Mouse (Mus musculus): ENCODE data around the gene Gps1.
"Not testable (repeated sequence)": the region's sequence is repeated elsewhere in the genome, so short reads cannot be mapped to it uniquely, and the experiment has no call there.

Gene Gps1

DNA sequence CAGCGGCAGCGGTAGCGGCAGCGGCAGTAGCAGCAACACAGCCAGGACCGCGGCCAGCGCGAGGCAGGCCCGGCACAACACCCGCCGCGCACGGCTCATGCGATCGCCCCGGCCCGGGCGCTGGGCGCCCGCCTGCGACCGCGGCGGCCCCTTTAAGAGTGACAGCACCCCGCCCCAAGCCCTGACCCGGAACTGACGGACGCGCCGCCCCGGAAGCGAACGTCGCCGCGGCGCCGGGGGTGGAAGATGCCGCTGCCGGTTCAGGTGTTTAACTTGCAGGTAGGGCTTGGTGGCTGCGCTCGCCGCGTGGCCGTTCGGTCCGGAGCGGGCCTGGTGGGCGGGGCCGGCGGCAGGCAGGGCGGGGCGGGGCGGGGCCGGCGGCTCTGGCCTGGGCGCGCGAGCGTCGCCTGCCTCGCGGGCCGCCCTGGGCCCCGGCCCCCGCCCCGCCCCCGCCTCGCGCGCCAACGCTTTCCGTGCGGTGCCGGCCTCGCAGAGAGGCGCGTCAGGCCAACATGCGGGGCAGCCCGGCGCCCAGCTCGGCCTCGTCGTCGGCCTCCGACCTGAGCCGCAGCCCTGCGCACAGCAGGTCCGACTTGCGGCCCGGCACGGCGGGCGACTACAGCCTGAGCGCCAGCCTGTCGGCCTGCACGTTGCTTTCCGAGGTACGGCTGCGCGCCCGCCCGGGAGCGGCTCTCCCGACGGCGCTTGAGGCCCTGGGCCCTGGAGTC, at the start of gene Gps1, which contains the start of gene Rfng:
Gps1 (plus strand) TSS at position 209 of the 728 bp plus-strand sequence.
Rfng (minus strand) TSS at position 144 of the 728 bp plus-strand sequence.
- DNase-seq = peak; percentile 83

DNA sequence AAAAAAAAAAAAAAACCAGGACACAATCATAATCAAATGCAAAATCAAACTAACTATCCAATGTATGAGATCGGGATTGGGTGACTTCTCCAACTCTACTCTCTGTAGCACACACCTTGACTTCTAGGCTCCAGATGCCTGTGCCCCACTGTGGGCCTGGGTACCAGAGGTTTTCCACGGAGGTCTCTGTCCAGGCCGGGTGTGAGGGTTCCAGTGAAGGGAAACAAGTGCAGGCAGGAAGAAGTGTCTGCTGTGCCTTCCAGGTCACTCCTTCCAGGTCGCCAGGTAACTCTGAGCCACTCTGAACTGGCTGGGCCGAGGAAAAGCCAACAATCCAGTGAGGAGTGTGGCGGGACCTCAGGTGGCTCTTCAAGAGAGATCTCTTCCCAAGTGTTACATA, 47.6 kb upstream of the Gps1 start:
- no peak for DNase-seq

DNA sequence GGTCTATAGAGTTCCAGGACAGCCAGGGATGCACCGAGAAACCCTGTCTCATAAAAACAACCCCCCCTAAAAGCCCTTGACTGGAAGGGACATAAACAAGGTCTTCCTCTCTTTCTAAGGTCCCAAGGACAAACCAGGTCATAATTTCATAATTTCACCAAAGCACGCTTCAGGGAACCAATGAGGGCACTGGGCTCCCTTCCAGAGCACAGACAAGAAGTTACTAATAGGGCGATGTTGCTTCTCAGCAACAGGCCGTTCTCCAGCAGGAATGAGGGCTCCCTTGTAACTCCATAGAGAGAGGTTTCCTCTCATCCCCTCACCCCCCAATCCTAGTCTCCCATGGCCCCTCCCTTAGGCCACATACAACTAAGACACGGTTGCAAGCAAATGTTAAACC, 43.1 kb upstream of the Gps1 start:
- DNase-seq = no peak

DNA sequence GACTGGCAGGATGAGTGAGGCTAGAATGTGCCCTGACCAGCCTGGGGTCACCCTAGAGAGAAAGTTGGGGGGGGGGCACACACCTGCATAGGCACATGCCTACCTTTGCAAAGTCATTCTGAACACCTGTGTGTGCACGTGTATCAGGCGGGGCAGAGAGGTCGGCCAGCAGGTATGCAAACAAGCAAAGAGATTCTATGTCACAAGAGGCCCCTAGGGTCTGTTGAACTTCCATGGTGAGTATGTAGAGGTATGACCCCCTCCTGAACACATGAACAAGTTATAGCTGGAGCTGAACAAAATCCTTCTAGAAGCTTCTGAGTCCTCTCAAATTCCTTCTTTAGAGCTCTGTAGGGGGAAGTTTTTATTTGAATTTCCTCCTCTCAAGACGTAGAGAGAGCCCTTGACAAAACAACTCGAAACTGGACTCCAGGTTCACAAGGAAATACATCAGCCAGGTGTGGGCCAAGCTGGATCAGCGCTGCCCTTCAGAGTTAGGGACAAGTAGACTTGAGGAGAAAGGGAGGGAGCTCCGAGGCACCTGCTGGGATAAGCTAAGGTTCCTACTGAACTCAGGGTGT, 39.9 kb upstream of the Gps1 start:
- no peak for DNase-seq

DNA sequence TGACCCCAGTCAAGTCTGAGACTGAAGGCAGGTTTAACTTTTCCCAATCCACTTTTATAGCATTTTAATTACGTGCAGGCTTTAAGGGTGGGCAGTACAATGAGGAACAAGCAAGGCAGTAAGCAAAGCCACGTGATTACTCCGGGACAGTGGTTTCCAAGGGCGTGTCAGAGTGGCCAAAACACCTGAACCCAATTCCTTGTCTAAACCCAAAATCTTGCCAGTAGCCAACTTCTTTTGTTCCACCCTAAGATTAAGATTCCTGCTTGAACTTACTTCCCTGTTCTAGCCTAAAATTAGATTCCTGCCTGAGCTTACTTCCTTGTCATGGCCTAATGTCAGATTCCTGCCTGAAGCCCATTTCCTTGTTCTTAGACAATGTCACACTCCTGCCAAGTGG, 36.1 kb upstream of the Gps1 start:
- DNase-seq = no peak

DNA sequence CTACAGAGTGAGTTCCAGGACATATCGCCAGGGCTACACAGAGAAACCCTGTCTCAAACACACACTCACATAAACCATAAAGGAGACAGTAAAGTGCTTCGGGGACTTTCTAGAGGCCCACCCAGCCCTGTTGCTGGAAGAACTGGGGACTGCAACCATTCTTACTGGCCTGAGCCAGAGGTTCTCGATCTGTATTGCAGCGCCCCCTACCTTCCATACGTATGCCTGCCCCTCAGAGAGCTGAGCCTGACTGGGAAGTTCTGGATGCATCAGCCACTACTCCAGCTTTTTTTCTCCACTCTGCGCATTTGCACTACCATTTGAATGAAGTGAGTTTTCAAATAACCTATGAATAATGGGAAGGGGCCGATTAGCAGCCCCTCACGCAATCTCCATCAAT, 34.6 kb upstream of the Gps1 start:
- no peak for DNase-seq

DNA sequence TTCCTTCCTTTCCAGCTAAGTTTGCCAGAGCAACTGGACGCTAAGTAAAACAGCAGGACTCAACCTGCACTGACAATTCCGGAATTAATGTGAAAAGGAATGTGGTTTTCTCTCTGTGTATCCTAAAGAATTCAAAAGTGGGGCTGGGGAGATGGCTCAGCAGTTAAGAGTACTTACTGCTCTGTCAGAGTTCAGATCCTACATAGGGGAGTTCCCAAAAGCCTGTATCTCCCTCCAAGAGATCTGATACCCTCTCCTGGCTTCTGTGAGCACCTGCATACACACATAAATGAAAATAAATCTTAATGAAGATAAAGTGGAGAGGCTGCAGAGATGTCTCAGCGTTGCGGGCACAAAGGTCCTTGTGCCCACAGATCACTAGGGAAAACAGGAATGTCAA, 32.5 kb upstream of the Gps1 start:
- no peak for DNase-seq

DNA sequence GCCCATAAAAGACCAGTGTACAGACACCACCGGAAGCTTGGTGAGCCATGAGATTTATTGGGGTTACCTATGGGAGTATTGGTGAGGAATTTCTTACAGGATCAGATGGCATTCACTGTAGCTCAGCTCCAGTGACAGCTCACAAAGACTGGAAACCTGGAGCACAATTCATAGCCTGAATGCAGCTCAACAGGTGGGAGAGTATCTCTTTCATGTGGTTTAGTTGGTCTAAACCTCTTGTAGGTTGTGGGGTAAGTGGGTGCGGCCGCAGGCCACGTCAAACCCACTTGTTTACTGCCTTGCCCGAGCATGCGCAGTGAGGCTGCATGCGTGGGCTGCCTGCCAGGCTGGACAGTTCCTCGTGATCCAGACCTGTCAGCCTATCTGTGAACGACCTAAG, 23.8 kb upstream of the Gps1 start:
- DNase-seq = no peak

DNA sequence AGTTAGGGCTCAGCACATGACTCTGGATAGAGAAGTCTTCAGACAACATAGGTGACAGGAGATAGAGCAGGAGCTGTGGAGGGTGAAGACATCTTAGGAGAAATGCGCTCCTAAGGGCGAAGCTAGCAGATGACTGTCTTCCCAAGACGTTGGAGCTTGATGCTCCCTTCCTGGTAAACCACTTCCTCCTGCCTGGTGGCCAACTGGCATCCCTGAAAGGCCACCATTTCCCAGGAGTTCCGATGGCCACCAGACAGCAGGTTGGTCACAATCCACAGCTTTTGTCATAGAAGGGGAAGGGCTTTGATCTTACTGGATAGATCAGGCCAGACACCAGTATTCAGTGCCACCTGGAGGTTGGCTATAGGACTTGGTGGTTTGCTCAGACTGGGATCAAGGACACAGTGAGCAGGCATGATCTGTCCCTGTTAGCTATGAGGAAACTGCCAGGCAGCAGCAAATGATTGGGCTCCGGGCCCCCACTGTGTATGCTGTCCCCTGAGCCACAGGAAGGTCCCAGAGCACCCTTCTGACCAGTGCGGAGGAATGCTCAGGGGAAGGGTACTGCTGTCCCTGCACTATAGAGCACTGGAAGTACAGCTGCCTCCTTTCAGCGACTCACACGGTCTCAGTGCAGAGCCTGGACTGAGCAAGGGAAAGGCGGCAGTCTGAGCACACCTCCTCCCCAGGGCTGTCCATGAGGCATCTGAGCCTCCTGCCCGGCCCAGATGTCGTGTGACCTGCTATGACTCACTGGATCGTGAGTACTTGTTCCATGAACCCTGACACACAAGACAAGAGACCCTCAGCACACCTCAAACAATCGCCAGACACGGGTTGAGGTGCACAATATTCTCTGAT, 22.0 kb upstream of the Gps1 start:
- DNase-seq = no peak

DNA sequence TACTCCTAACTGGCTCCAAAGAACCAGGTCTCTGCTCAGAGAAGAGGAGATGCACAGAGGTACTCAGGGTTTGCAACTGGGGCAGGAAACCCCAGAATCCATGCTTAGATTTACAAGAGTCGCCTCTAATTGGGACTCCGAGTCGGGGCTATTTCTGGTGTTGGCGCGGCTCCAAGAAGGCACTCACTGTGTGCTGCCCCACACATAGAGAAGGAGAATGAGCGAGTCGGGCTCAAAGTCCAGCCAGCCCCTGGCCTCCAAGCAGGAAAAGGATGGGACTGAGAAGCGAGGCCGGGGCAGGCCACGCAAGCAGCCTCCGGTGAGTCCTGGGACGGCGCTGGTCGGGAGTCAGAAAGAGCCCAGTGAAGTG, 21.4 kb upstream of the Gps1 start, which contains the start of gene Hmga1b:
Hmga1b (plus strand) TSS at position 123 of the 370 bp plus-strand sequence.
- DNase-seq = not testable (repeated sequence)

DNA sequence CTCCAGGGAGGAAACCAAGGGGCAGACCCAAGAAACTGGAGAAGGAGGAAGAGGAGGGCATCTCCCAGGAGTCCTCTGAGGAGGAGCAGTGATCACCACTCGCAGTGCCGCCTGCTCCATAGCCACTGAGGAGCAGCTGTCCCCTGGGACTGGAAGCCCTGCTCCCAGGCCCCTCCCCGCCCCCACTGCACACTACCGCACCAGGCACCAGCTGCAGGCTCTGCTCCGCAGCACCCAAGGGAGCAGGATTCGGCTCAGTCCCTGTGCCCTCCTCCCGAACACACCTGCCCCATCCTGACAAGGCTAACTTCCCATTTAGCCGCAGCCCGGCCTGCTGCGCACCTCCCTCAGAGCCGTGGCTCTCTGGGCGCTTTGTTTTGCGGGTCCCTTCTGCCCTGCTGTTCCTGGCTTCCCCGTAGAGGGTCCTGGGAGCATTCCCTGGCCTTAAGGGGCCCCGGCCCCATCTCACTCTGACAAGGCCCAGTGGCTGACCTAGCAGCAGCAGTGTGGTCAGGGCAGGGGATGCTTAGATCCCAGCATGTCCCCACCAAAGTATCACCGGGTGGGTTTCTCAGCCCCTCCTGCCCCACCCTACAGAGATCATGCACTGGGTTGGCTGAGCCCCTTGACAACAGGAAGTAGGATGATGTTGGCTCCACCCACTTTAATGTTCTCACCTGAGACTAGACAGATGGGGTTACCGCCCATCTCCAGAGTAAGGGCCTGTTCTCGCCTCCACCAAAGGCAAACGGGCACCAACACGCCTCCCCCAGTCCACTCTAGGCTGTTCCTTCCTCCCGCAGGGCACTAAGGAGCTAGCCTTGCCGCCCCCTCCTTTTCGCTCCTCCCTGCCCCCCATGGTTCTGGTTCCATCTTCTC, 20.7 kb upstream of the Gps1 start:
- DNase-seq = not testable (repeated sequence)

DNA sequence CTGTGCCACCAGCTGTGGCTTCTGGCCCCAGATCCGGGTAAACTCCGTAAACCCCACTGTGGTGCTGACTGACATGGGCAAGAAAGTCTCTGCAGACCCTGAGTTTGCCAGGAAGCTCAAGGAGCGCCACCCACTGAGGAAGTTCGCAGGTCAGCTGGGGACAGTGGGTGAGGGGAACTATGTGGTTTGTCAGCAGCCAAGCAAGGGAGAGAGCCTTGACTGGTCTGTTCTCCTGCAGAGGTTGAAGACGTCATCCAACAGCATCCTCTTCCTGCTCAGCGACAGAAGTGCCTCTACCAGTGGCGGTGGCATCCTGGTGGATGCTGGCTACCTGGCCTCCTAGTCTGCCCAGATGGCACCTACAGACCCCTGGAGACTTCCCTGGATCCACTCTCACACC, 17.0 kb upstream of the Gps1 start:
- DNase-seq = not testable (repeated sequence)

DNA sequence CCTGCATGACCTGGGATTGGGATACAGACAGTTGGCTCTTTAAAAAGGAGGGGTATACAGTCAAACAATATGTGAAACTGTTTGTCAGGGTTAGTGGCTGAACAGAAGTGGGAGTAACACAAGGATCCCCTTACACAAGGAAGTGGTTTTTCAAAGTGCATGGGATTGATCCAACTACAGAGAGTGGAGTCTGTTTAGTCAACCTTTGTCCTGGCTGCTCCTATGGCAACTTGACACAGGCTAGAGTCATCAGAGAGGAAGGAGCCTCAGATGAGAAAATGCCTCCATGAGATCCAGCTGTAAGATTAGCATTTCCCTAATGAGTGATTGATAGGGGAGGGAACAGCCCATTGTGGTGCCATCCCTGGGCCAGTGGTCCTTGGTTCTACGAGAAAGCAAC, 15.9 kb upstream of the Gps1 start:
- DNase-seq = no peak

DNA sequence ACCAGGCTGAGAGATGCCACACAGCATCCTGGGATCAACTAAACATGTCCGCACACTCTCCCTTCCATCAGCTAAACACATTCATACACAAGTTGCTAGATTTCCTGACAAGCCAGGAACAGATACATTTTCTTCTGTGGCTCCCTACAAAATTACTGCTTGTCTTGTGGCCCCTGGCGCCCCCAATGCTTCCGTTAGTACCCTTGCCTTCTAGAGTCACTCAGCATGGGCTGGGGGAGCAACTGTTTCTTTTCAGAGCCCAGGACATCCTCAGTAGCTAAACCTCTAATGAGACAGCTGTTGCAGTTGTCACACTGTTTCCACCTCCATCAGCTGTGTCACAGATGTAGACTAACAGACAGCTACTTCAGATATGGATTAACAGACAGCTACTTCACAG, 11.3 kb upstream of the Gps1 start:
- no peak for DNase-seq

DNA sequence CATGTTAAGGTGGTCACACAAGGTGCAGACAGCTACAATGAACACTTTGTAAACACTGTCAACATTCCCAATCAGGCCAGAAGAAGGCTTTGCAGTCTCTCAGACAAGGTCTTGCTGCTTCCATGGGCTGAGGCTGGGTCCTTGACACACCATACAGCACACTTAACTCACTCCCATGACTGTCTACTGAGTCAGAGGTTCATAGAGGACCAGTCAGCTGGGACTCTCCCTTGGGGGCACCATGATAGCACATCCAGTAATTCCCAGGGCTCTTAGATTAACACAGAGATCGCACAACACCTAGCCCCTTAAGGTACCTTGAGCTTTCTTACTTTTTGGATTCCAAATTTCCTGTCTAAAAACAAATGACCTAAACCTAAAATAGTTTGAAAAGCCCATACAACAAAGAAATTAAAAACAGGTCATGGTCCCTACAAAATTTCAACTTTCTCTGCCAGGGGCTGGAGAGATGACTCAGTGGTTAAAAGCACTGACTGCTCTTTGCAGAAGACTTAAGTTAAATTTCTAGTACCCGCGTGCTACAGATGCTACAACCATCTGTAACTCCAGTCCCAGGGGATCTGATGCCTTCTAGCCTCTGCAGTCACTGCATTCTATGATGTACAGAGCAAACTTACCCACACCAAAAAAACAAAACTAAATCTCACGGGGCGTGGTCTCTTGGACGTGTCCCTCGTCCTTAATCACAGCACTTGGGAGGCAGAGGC, 10.4 kb upstream of the Gps1 start:
- no peak for DNase-seq

DNA sequence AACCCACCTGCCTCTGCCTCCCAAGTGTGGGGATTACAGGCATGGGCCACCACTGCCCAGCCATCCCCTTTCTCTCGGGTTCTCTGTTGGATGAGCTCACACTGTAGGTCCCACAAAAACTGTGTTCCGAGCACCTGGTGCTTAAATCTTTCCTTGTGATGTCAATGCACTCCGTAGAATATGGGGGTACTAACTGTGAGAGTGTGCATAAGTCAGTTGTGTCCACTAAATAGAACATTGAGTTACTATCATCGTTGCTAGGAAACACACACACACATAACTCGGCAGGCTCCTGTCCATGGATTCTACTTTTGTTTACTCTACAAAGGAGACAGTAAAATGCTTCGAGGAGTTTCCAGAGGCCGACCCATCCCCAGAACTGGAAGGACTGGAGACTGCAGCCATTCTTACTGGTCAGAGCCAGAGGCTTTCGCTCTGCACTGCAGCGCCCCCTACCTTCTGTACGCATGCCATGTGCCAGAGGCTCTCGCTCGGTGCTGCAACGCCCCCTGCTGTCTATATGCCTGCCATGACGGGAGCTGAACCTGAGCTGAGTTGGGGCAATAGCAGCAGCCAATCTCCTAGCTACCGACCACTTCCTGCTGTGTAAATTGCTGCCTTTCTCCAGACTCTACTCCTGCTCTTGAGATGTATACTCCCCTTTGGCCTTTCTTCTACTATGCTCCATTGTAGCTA, 8.2 kb upstream of the Gps1 start:
- peak; percentile 99 for DNase-seq

DNA sequence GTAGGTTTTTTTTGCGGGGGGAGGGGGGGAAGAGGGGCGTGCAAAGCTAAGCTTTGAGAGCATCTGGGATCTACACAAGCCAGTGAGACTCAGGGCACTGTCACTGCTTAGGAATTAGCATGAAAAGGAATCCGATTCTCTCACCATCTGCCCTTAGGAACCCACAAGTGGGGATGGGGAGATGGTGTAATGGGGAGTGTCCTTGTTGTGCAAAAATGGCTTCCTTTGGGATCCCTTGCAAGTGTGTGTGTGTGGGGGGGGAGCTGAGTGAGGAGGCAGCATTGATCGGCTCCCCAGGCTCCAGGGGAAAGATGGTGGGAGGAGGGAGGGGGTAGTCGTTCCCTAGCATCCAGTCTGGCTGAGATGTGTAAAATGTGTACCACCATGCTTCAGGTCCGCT, 6.9 kb upstream of the Gps1 start:
- DNase-seq = no peak

DNA sequence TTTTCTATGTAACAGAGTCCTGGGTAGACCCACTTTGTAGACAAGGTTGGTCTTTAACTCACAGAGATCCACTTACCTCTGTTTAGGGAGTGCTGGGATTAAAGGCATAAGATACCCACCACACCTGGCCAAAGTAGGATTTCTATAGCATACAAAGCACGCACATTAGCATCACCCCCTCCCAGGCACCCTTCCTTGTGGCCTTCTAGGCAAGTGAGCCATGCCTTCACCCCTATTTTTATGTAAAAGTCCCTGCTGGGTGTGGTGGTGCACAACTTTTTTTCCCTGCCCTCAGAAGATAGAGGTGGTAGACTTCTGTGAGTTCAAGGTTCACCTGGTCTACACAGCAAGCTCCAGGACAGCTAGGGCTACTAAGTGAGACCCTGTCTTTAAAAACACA, 4.2 kb upstream of the Gps1 start:
- no peak for DNase-seq

DNA sequence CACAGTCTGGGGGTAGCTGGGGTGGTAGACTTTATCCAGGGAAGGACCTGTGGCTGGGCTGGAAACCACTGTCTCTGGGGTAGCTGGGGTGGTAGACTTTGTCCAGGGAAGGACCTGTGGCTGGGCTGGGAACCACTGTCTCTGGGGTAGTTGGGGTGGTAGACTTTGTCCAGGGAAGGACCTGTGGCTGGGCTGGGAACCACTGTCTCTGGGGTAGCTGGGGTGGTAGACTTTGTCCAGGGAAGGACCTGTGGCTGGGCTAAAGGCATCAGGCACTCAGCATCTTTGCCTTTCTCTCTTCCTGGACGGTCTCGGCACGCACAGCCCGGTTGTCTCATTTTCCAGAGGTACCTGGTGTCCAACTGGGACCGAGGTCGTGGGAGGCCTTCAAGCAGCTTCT, 2.7 kb upstream of the Gps1 start:
- not testable (repeated sequence) for DNase-seq

DNA sequence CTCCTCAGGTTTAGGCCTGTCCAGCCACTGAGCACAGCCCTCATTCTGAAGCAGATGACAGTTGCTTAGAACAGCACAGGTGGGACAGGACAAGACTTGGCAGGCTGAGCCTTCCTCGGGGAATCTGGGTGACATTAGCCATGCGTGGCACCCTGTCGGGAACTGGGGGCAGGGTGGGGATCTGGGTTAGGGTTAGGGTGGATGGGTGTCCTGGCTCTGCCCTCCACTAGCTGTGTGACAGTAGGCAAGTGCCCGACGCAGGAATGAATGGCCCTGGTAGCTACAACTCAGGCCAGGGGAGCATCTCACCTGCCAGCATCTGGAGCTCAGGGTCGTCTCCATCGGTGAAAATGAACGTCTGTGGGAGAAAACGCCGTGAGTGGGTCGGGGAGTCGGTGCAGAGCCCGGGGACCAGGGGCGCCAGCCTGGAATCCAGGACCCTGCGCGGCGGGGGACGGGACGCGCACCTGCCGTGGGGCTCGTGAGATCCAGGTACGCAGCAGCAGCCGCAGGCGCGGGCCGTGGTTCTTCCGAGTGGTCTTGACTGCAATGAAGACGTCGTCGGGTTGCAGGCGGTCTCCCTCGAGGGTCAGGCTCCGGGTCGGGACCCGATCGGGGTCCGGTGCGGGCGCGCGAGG, 527 bp upstream of the Gps1 start:
- DNase-seq = no peak

DNA sequence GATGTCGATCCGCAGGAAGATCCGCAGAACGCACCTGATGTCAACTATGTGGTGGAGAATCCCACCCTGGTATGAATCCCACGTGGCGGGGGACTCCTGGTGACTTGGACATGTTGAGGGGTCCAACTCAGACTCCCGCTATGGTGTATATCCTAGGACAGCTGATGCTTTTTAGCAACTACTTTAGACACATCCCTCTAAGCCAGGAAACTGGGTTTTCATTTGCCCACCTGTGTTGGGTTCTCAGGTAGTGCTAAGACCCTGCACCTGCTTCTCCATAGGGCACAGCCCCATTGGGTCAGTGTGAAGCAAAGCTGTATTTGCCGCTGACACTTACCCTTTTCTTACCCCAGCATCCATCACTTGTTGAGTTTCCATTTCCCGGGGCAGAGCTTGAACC, 1.1 kb downstream of the Gps1 start:
- no peak for DNase-seq

Data from right cerebral cortex, postnatal 14 days (tissue).